Mouse (Mus musculus): ENCODE results near the gene Atg4d. TPM values are rescaled to one million over a fixed set of nuclear protein-coding genes. Genes with fewer than 3 reads are reported as not detected.
"Not testable (repeated sequence)": the region's sequence is repeated elsewhere in the genome, so short reads cannot be mapped to it uniquely, and the experiment has no call there.

The Atg4d gene
- polyA plus RNA-seq, 1 experiment: 93.2 TPM

DNA sequence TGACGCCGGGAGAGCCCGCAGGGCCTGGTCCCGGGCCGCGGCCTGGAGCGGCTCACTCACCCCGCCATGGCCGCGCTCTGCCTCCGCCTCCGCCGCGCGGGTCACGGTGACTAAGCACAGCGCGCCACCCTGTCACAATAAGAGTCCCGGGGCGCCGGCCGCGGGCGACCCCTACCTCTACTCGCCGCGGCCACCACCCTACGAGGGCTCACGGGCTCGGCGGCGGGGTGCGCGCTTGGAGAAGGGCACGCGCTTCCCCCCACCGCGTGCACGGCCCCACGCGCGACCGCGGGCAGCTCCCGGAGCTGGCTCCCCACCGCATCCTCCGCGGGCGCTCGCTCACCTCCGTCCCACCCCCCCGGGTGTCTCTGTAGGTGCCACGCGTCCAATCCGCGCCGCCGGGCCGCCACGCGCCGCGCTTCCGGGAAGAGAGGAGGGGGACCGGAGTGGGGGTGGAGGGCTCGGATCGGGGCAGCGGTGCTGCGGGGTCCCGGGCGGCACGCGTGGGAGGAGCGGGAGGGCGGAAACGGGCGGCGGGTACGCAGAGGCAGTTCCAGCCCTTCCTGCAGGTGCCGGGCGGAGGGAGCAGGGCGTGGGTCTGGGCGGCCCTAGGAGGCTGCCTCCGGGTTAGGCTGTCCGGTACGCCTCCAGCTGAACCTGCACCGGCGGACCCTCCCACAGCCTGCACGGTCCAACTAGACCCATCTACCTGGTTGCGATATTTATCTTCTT lies 26.2 kb upstream of the Atg4d start, which contains the start of gene Keap1:
Keap1 (minus strand) TSS at position 629 of the 732 bp plus-strand sequence.
- 1% methylated on average over 87 of the region's 90 CpGs for WGBS
- DNase-seq (ENCODE audit: low read depth, low spot score): no peak

- 25% methylated on average over 4 of the region's 4 CpGs for WGBS
- no peak for DNase-seq (ENCODE audit: low read depth, low spot score)
These were observed 25.6 kb upstream of the Atg4d start for GRCm38 (mm10) chr9:21239465-21239848.

DNA sequence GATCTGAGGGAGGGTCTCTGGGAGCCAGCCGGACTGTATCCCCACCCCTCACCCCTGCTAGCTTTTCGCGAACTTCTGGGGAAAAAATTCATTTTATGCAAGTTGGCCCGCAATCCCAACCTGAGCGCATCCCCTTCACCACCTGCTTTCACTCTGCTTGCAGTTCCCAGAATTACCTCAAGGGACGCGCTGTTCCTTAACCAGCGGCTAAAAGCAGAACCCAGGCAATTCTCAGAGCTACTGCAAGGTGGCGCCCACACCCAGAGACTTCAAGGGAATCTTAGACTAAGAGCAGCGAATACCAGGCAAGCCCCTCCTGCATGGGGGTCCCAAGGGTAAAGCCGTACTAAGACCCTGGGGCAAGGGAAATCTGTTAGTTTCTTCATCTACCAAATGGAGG lies 23.8 kb upstream of the Atg4d start:
- peak; percentile 77 for DNase-seq (ENCODE audit: low read depth, low spot score)
- WGBS: 4% methylated on average over 11 of the region's 11 CpGs

GRCm38 (mm10) chr9:21243826-21244427 lies 21.2 kb upstream of the Atg4d start:
- WGBS: 8% methylated on average over 42 of the region's 42 CpGs
- no peak for DNase-seq (ENCODE audit: low read depth, low spot score)

GRCm38 (mm10) chr9:21244428-21245112 lies 20.5 kb upstream of the Atg4d start:
- WGBS: under 1% methylated on average over 72 of the region's 72 CpGs
- no peak for DNase-seq (ENCODE audit: low read depth, low spot score)

DNA sequence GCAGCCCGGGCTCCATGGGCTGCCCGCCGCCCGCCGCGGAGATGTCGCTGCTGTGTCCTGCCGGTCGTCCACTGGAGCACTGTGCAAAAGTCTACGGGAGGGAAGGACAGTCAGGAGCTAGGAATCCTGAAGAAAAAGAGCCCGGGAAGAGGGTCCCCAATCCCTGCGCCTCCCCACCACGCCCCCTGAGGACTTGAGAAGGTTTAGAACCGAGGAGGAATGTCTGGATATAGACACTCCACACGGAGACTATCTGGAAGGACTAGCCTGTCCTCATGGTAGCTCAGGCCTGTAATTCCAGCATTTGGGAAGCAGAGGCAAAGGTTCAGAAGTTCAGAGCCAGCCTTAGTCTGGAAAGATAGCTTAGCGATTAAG lies 20.0 kb upstream of the Atg4d start:
- DNase-seq (ENCODE audit: low read depth, low spot score): no peak
- 5% methylated on average over 16 of the region's 16 CpGs for WGBS

- DNase-seq (ENCODE audit: low read depth, low spot score): no peak
- WGBS: 100% methylated on average over 1 of the region's 1 CpGs
These were observed 18.8 kb upstream of the Atg4d start for GRCm38 (mm10) chr9:21246342-21246741.

- no peak for DNase-seq (ENCODE audit: low read depth, low spot score)
- WGBS: 1% methylated on average over 30 of the region's 30 CpGs
These were observed 16.8 kb upstream of the Atg4d start, which contains the start of gene S1pr5 for GRCm38 (mm10) chr9:21248326-21248725. Gene S1pr5 (minus strand): TSS chr9:21248443.

DNA sequence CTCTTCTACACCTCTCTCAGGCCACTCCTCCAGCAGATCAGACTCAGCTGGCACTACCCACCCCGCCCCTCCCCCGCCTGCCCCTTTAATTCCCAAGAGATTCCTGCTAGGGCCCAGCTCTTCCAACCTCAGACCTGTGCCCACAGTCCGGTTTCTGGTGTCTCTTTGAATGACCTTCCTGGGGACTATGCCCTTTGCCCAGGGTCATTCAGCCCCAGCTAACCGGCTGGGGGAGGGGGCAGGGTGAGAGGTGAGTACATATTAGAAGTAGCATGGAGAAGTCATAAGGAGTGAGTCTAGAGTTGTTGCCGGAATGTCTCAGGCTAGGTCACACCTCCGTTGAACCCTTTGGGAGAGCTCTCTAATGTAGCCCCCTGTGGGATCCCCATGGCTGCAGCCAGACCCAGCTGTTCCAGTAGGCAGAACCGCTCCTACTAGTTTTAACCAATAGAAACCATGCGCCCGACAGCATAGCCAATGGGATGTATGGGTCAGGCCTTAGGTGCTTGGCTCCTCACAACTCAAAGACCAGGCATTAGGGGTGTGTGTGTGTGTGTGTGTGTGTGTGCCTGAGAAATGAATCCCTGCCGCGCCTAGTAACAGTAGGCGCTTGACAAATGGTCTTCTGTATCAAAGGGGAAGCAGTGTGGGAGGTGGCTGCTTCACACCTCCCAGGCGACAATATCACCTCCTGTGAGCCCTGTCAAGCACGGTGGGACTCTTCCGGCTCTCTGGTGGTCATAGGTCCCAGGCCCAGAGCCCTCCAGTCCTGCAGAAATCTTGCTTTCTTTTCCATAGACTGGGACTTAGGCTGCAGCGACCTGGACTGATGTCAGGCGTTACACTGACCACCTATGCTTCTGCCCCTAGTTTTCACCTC lies 15.2 kb upstream of the Atg4d start:
- 45% methylated on average over 17 of the region's 17 CpGs for WGBS
- no peak for DNase-seq (ENCODE audit: low read depth, low spot score)

DNA sequence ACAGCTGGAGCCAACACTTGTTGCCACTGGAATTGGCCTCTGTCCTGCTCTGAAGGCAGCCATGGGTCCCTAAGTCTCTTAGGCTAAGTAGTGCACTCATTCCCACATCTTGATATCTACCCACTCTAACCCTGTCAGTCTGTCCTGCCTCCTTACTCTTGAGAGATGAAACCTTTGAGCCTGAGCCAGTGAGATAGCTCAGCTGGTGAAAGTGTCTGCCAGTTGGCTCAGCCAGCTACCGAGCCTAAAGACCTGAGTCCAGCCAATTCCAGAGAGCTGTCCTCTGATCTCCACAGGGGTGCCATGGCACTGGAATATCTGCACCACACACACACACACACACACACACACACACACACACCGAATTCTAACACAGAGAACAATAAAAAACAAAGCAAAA lies 14.6 kb upstream of the Atg4d start:
- no peak for DNase-seq (ENCODE audit: low read depth, low spot score)
- 64% methylated on average over 2 of the region's 2 CpGs for WGBS

DNA sequence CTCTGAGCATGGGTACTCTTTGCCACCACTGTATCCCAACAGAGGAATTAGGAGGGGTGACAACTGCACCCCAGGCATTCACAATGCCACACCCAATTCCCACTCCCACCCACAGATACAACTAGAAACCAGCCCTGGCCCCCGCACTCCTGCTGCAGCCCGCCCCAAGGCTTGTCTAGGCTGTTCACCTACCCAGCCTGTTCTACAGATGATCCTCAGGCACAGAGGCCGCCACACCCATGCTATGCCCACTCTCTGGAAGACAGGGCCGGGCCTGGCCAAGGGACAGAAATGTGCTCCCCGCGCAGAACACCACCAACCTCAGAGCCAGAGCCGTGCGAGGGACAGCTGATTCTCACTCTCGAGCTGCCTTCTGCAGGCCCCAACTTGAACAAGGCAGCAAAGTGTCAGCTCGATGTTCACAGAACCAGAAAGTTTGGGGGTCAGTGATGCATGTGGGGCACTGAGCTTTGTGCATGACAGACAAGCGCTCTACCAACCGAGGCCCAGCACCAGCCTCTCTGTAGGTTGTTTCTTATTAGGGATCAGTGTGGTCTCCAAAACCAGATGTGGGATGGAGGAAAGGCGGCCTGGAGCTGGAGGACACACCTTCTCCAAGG lies 13.9 kb upstream of the Atg4d start:
- whole genome bisulfite sequencing: 67% methylated on average over 13 of the region's 13 CpGs
- no peak for DNase-seq (ENCODE audit: low read depth, low spot score)

DNA sequence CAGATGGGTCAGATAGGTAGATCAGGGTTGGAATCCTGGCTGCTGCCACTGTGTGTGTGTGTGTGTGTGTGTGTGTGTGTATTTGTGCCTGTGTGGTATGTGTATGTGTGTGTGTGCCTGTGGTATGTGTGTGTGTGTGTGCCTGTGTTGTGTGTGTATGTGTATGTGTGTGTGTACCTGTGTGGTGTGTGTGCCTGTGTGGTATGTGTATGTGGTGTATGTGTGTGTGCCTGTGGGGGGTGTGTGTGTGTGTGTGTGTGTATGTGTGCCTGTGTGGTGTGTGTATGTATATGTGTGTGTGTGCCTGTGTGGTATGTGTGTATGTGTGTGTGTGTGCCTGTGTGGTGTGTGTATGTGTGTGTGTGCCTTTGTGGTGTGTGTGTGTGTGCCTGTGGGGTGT lies 10.4 kb upstream of the Atg4d start:
- no peak for DNase-seq (ENCODE audit: low read depth, low spot score)

GRCm38 (mm10) chr9:21256349-21256748 lies 8.7 kb upstream of the Atg4d start:
- WGBS: 83% methylated on average over 4 of the region's 4 CpGs
- not testable (repeated sequence) for DNase-seq (ENCODE audit: low read depth, low spot score)

- no peak for DNase-seq (ENCODE audit: low read depth, low spot score)
- WGBS: 88% methylated on average over 6 of the region's 6 CpGs
These were observed 4.5 kb upstream of the Atg4d start for GRCm38 (mm10) chr9:21260491-21261040.

- peak; percentile 35 for DNase-seq (ENCODE audit: low read depth, low spot score)
- WGBS: 13% methylated on average over 2 of the region's 2 CpGs
These were observed 3.3 kb upstream of the Atg4d start for GRCm38 (mm10) chr9:21261831-21262230.

DNA sequence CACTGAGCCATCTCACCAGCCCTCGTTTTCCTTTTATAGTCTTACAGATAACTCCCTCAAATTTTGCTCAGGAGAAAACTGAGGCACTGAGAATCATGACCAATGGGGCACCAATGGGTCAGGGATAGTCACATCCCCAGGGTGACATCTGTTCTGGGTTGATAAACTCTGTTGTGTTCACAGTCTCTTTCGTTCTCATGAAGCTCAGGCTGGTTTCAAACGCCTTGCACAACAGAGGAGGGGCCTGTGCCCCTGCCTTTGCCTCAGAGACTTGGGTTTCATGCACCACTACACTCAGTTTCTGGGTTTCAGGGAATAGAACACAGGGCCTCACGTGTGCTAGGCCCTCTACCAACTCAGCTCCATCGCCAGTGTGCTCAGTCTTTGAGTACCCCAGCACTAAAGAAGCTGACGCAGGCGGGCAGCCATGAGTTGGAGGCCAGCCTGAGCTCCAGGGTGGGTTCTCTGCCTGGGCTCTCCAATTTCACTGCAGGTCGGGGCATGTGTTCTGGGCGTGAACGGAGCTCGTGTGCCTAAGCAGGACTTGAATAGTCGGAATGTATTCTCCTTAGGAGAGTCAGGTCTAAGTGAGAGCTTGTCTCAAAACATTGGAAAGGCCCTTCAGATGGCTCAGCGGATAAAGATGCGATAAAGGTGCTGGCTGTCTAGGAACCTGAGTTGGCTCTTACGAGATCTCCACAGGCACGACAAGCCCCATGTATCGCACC lies 657 bp upstream of the Atg4d start:
- 22% methylated on average over 17 of the region's 17 CpGs for WGBS
- DNase-seq (ENCODE audit: low read depth, low spot score): no peak

DNA sequence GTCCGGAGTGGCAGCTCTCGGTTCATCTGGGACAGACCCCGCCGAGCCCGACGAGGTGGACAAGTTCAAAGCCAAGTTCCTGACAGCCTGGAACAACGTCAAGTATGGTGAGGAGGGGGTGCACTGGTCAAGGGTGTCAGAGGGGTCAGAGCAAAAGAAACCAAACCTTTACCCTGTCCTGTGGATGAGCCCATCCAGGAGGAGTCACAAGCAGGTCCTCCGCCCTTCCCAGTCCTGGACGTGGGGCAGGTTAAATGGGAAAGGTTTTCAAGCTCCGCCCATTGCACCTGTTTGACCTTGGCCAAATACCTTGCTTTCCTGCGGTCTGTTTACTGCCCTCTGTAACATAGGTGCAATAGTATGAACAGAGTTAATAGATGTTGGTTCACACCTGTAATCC lies 518 bp downstream of the Atg4d start:
- WGBS: 3% methylated on average over 11 of the region's 11 CpGs
- peak; percentile 76 for DNase-seq (ENCODE audit: low read depth, low spot score)

DNA sequence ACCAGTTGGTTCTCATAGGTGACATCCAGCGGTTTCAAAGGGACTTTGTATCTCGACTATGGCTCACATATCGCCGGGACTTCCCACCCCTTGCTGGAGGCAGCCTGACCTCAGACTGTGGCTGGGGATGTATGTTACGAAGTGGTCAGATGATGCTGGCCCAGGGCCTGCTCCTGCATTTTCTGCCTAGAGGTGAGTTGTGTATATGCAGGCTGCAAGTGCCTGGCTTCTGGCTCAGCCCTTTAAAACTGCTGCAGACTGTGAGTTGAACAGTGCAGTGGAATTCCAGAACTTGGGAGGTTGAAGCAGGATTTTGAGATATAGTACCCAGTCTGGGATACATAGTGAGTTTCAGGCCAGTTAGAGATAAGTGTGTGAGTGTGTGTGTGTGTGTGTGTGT lies 1.8 kb downstream of the Atg4d start:
- no peak for DNase-seq (ENCODE audit: low read depth, low spot score)
- 84% methylated on average over 5 of the region's 5 CpGs for WGBS

DNA sequence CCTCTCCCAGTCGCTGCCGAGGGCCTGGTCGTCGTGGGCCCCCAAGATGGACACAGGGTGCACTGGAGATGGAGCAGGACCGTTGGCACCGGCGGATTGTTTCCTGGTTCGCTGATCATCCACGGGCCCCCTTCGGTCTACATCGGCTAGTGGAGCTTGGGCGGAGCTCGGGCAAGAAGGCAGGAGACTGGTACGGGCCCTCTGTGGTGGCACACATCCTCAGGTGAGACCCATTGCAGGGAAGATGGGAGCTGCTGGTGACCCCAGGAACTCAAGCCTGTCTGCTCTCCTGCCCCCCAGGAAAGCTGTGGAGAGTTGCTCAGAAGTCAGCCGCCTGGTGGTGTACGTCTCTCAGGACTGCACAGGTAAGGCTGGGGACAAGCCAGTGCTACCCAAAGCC lies 3.2 kb downstream of the Atg4d start:
- WGBS: 94% methylated on average over 16 of the region's 16 CpGs
- no peak for DNase-seq (ENCODE audit: low read depth, low spot score)
